Mouse (Mus musculus): ENCODE results near the gene Fez2. TPM values are rescaled to one million over a fixed set of nuclear protein-coding genes. Genes with fewer than 3 reads are reported as not detected.

The Fez2 gene
- polyA plus RNA-seq, 1 experiment, result 63.2 TPM

DNA sequence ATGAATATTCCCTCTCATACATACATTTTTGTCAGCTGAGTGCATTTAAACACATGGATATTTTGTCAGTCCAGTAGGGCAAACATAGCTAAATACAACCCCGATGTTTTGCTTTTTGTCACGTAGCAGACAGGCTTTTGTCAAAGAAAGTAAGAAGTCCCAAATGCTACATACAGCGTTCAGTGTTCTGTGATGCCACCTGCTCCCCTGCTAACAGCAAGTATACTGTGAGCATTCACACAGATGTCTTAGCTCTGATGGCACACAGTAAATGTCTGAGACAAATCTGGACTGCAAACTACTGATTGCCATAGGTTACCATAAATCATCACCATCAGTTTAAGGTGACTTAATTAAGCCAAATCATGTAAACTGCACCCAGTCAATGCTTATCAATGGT, 74.3 kb downstream of the Fez2 start:
- Histone ChIP-seq H3K4me3 (ENCODE audit: insufficient read depth, low read length) (no peak overlapping the region), H3K27ac (ENCODE audit: insufficient read depth, low read length) (no peak overlapping the region), H3K4me1 (ENCODE audit: control insufficient read depth, insufficient read depth, low read length) (no peaks in the 10 kb centered on the region)
- TF ChIP-seq POLR2A (IDR thresholded peaks at IDR 0.05; ENCODE audit: extremely low read depth, insufficient read depth, low read length) (no peak), CTCF (IDR thresholded peaks at IDR 0.05; ENCODE audit: extremely low read depth, insufficient read depth, low read length) (no peak)

DNA sequence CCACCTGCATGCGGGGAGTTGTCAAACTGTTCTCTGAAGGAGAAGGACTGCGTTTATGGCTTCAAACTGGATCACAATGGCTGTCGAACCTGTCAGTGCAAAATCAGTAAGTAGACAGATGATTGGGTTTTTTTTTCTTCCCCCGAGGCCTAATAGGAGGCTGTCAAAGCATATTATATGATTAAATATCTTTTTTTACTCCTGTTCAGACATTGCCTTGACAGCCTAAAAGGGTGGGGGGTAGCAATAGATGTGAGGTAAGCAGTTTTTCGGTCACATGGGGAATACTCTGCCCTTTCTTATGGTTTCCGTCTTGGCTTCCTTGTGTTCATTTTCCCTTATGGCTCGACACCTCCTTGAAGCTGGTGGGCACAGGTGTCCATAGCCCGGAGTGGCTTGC, 82.7 kb downstream of the Fez2 start:
- Histone ChIP-seq H3K27ac (ENCODE audit: insufficient read depth, low read length) (no peak overlapping the region), H3K4me1 (ENCODE audit: control insufficient read depth, insufficient read depth, low read length) (0 out of 2 replicates have a peak, but pooled peaks cover 2% of the 10 kb centered on the region), H3K4me3 (ENCODE audit: insufficient read depth, low read length) (no peak overlapping the region)
- TF ChIP-seq POLR2A (IDR thresholded peaks at IDR 0.05; ENCODE audit: extremely low read depth, insufficient read depth, low read length), result no peak
- TF ChIP-seq CTCF (IDR thresholded peaks at IDR 0.05; ENCODE audit: extremely low read depth, insufficient read depth, low read length), result no peak

DNA sequence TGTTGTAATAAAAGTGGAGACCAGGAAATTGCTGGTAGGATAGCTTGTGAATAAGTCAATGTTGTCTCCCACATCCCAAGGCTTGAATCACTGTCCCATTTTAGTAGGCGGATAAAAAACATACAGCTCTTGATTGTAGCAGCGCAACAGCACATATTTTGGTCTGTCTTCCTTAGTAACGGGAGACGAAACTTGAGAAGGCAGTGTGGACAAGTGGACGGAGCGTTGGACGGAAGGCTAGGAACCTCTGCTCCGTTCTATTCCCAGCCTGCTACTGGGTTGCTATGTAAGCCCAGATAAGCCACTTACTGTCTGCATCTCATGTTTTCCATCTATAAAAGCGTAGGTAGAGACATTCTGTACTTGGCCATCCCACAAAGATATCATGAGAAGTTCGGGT, 84.7 kb downstream of the Fez2 start:
- Histone ChIP-seq H3K4me3 (ENCODE audit: insufficient read depth, low read length) (no peak overlapping the region), H3K4me1 (ENCODE audit: control insufficient read depth, insufficient read depth, low read length) (0 out of 2 replicates have a peak, but pooled peaks cover 2% of the 10 kb centered on the region), H3K27ac (ENCODE audit: insufficient read depth, low read length) (no peak overlapping the region; the same call in 1 of the 2 replicates)
- TF ChIP-seq POLR2A (IDR thresholded peaks at IDR 0.05; ENCODE audit: extremely low read depth, insufficient read depth, low read length) (no peak), CTCF (IDR thresholded peaks at IDR 0.05; ENCODE audit: extremely low read depth, insufficient read depth, low read length) (no peak)

DNA sequence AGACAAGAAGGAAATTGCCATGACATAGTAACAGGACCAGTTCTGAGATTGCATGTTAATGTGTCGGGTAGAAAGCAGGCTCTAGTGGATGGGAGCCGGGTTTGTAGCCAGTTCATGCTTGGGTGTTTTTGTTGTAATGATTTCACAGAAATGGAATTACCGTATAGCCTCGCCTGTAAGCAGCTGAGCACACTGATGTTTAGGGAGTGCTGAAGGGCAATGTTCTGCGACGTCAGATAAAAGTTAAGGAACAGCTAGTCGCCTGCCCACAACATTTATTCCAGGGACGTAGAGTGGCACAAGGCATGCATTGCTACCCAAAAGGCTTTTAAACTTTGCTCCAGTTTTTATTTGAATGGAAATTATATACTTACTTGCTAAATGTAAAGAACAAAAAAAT, 86.5 kb downstream of the Fez2 start:
- Histone ChIP-seq H3K27ac (ENCODE audit: insufficient read depth, low read length) (no peak overlapping the region), H3K4me3 (ENCODE audit: insufficient read depth, low read length) (no peak overlapping the region), H3K4me1 (ENCODE audit: control insufficient read depth, insufficient read depth, low read length) (0 out of 2 replicates have a peak, but pooled peaks cover 2% of the 10 kb centered on the region)
- TF ChIP-seq POLR2A (IDR thresholded peaks at IDR 0.05; ENCODE audit: extremely low read depth, insufficient read depth, low read length) (no peak), CTCF (IDR thresholded peaks at IDR 0.05; ENCODE audit: extremely low read depth, insufficient read depth, low read length) (no peak)

DNA sequence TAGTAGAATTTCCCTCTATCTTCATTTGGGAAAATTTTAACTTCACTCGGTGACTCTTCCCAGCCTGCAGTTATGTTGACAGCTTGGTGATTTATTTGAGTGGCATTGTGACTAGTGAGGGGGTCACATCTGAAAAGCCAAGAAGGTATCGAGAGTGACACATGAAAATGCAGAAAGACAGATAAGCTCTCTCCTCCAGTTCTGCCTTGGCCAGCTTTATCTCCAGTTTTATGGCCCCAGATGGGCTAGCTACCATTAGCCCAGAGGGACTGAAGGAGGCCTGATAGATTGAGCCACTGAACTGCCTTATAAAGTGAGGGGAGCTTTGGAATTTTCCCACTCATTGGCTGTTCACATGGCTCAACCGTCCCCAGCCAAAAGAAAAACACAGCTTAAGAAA, 89.7 kb downstream of the Fez2 start:
- H3K4me3 ChIP-seq (ENCODE audit: insufficient read depth, low read length), result no peak overlapping the region
- H3K4me1 ChIP-seq (ENCODE audit: control insufficient read depth, insufficient read depth, low read length), result 0 out of 2 replicates have a peak, but pooled peaks cover under 1% of the 10 kb centered on the region
- H3K27ac ChIP-seq (ENCODE audit: insufficient read depth, low read length), result no peak overlapping the region
- no peak for TF ChIP-seq POLR2A (IDR thresholded peaks at IDR 0.05; ENCODE audit: extremely low read depth, insufficient read depth, low read length)

DNA sequence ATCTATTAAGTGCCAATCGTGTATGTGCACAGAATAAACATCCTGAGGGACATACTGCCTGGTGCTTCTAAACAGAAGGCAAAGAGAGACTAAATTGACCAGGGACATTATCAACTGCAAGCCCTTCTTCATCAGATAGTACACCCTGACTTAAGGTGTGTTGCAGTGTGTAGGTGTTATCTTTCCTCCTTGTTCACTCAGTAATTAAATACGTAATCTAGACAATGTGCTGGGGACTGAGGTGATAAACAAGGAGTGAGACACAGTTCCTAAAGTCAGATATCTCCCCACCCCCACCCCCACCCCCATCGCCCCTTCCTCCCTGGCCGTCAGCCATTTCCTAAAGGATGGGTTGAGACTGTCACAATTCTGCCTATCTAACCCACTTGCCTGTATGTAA, 90.8 kb downstream of the Fez2 start:
- Histone ChIP-seq H3K27ac (ENCODE audit: insufficient read depth, low read length) (no peak overlapping the region), H3K4me3 (ENCODE audit: insufficient read depth, low read length) (no peak overlapping the region), H3K4me1 (ENCODE audit: control insufficient read depth, insufficient read depth, low read length) (no peaks in the 10 kb centered on the region)
- TF ChIP-seq CTCF (IDR thresholded peaks at IDR 0.05; ENCODE audit: extremely low read depth, insufficient read depth, low read length), result no peak
- TF ChIP-seq POLR2A (IDR thresholded peaks at IDR 0.05; ENCODE audit: extremely low read depth, insufficient read depth, low read length), result no peak

DNA sequence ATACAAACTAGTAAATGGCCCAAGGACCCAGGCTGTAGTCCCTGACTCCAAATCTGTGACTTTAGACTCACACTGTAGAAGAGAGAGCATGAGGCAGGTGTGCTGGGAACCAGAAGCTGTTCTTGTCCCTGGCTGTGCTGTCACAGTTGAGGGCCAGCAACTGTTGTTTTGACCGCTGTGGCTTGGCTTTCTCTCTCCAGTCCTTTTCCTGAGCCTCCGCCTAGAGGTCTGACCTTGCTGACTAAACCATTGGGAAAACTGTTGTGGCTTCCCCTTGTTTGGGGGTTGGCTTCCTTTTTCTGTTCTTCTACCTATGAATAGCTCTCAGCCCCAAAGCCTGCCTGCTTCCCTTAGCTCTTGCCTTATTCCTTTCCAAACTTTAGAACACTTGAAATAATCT, 91.6 kb downstream of the Fez2 start:
- Histone ChIP-seq H3K4me3 (ENCODE audit: insufficient read depth, low read length) (no peak overlapping the region), H3K4me1 (ENCODE audit: control insufficient read depth, insufficient read depth, low read length) (no peaks in the 10 kb centered on the region), H3K27ac (ENCODE audit: insufficient read depth, low read length) (no peak overlapping the region; the same call in 1 of the 2 replicates)
- TF ChIP-seq POLR2A (IDR thresholded peaks at IDR 0.05; ENCODE audit: extremely low read depth, insufficient read depth, low read length) (no peak), CTCF (IDR thresholded peaks at IDR 0.05; ENCODE audit: extremely low read depth, insufficient read depth, low read length) (no peak)

DNA sequence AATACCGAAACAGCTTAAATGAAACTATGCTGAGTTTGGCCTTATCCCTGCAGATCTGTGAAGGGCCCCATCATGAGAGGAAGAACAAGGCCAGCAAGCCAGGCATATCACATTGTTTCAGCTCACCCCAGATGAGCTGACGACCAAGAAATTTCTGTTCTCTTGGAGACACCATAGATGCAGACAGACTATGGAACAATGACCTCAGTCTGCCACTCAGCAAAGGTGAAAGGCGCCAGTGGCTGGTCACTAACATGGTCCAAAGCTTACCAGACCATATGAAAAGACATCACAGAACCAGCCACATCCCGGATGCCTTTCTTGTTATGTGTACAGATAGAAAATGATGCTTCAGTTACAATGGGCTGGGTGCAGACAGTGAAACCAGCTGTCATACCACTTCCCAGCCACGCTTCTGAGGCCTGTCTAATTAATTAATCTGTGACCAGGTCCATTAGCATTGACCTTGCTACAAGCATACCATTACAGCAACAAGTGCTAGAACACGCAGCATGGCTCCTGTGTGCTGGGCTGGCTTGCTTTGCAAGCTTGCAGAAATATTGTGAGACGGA, 92.1 kb downstream of the Fez2 start:
- Histone ChIP-seq H3K4me3 (ENCODE audit: insufficient read depth, low read length) (no peak overlapping the region), H3K4me1 (ENCODE audit: control insufficient read depth, insufficient read depth, low read length) (no peaks in the 10 kb centered on the region), H3K27ac (ENCODE audit: insufficient read depth, low read length) (no peak overlapping the region)
- no peak for TF ChIP-seq POLR2A (IDR thresholded peaks at IDR 0.05; ENCODE audit: extremely low read depth, insufficient read depth, low read length)
- TF ChIP-seq CTCF (IDR thresholded peaks at IDR 0.05; ENCODE audit: extremely low read depth, insufficient read depth, low read length), result no peak

DNA sequence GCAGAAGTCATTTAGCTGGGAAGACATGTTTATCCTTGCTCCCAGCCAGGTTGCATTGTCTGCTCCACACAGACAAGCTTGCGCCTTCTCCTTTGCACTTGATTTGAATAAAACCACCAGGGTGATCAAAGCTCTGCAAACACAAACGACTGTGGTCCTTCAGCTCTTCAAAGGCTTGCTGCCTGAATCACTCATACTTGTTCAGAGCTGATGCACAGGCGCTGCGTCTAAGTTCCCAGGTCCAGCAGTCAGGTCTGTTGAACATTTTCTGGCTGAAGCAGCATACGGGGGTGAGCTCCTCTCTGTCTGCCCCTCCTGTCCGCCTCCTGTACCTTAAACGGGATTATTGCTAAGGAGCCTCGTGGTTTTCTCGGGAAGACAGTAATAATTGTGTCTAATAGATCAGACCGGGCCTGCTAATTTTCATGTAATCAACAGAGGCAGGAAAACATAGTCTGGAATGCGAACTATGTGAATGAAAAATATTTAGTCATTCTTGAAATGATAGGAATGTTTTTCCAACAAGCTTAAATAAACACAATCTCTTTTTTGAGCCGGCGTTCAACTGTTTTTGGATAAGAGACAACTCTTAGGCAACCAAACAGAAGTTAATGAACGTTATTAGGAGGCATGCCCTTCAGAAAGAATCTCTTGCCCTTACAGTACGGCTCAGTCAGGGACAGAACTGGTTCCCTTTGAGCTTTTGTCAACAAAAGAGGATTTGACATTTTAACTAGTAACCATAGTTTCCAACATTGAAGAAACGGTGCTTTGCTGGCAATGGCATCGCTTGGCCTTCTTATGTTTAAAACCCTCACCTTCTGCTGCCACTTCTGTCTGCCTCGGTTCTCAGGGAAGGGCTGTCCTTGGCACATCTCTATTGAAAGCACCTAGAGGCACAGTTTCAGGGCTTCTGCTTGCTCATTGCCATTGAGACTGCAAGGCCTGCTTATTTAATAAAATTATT, 95.3 kb downstream of the Fez2 start:
- Histone ChIP-seq H3K4me1 (ENCODE audit: control insufficient read depth, insufficient read depth, low read length) (no peaks in the 10 kb centered on the region), H3K27ac (ENCODE audit: insufficient read depth, low read length) (0 out of 2 replicates have a peak overlapping the region, but pooled peaks have one; percentile 78), H3K4me3 (ENCODE audit: insufficient read depth, low read length) (no peak overlapping the region)
- no peak for TF ChIP-seq CTCF (IDR thresholded peaks at IDR 0.05; ENCODE audit: extremely low read depth, insufficient read depth, low read length)
- no peak for TF ChIP-seq POLR2A (IDR thresholded peaks at IDR 0.05; ENCODE audit: extremely low read depth, insufficient read depth, low read length)
